Mouse (Mus musculus): ENCODE results near the gene Pspn. TPM values are rescaled to one million over a fixed set of nuclear protein-coding genes. Genes with fewer than 3 reads are reported as not detected.

Pspn gene
- polyA plus RNA-seq, 1 experiment from 2014 or later: not detected

GRCm38 (mm10) chr17:56973956-56974707, 25.7 kb downstream of the Pspn start:
- H3K4me3 ChIP-seq (ENCODE audit: low read depth, low read length): no peak overlapping the region
- no peak overlapping the region for H3K4me2 ChIP-seq (replicated peaks; ENCODE audit: low read depth)
- 65% methylated on average over 13 of the region's 14 CpGs for WGBS
- no peaks in the 10 kb centered on the region for H3K27me3 ChIP-seq (replicated peaks; ENCODE audit: control insufficient read depth, insufficient read depth, low read length)
- no peak for TF ChIP-seq CTCF (IDR thresholded peaks at IDR 0.05; ENCODE audit: low read depth)
- no peak for ATAC-seq
- H3K4me1 ChIP-seq (replicated peaks; ENCODE audit: control insufficient read depth, insufficient read depth, low read length): peaks cover 3% of the 10 kb centered on the region; the same call in 1 of the 2 replicates
- no peaks in the 10 kb centered on the region for H3K36me3 ChIP-seq (ENCODE audit: control insufficient read depth, insufficient read depth)
- H3K9me3 ChIP-seq (ENCODE audit: control insufficient read depth): no peaks in the 10 kb centered on the region
- no peak overlapping the region for H3K9ac ChIP-seq (ENCODE audit: low read depth, low read length)
- H3K27ac ChIP-seq (ENCODE audit: low read depth, low read length): no peak overlapping the region

- Histone ChIP-seq H3K4me1 (replicated peaks; ENCODE audit: control insufficient read depth, insufficient read depth, low read length) (no peaks in the 10 kb centered on the region), H3K27ac (ENCODE audit: low read depth, low read length) (no peak overlapping the region), H3K9me3 (ENCODE audit: control insufficient read depth) (no peaks in the 10 kb centered on the region), H3K27me3 (replicated peaks; ENCODE audit: control insufficient read depth, insufficient read depth, low read length) (no peaks in the 10 kb centered on the region), H3K36me3 (ENCODE audit: control insufficient read depth, insufficient read depth) (no peaks in the 10 kb centered on the region), H3K4me3 (ENCODE audit: low read depth, low read length) (no peak overlapping the region), H3K4me2 (replicated peaks; ENCODE audit: low read depth) (no peak overlapping the region), H3K9ac (ENCODE audit: low read depth, low read length) (no peak overlapping the region)
- WGBS: 76% methylated on average over 5 of the region's 5 CpGs
- no peak for ATAC-seq
- no peak for TF ChIP-seq CTCF (IDR thresholded peaks at IDR 0.05; ENCODE audit: low read depth)
Measured at GRCm38 (mm10) chr17:56970081-56970480, 29.7 kb downstream of the Pspn start.

DNA sequence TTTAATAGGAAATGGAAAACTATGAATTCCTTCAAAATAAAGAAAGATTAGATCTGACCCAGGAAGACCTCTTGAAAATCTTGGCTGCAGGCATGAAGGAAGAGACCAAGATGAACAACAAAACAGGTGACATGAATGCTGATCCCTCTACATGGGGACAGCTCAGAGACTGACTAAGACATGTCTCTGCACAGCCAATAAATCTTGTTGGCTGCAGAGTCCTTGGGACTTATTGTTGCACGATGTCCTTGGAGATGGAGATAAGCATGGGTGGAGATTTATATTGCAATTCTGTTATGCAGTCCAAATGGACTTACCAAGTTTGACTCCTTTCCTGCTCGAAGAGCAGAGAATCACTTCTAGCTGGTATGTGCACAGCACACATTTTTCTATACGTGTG, 30.5 kb downstream of the Pspn start:
- no peak overlapping the region for H3K9ac ChIP-seq (ENCODE audit: low read depth, low read length)
- no peaks in the 10 kb centered on the region for H3K9me3 ChIP-seq (ENCODE audit: control insufficient read depth)
- H3K4me3 ChIP-seq (ENCODE audit: low read depth, low read length): no peak overlapping the region
- TF ChIP-seq CTCF (IDR thresholded peaks at IDR 0.05; ENCODE audit: low read depth): no peak
- no peaks in the 10 kb centered on the region for H3K4me1 ChIP-seq (replicated peaks; ENCODE audit: control insufficient read depth, insufficient read depth, low read length)
- no peak overlapping the region for H3K4me2 ChIP-seq (replicated peaks; ENCODE audit: low read depth)
- no peaks in the 10 kb centered on the region for H3K36me3 ChIP-seq (ENCODE audit: control insufficient read depth, insufficient read depth)
- ATAC-seq: no peak
- no peaks in the 10 kb centered on the region for H3K27me3 ChIP-seq (replicated peaks; ENCODE audit: control insufficient read depth, insufficient read depth, low read length)
- H3K27ac ChIP-seq (ENCODE audit: low read depth, low read length): no peak overlapping the region
- WGBS: 24% methylated on average over 3 of the region's 3 CpGs

DNA sequence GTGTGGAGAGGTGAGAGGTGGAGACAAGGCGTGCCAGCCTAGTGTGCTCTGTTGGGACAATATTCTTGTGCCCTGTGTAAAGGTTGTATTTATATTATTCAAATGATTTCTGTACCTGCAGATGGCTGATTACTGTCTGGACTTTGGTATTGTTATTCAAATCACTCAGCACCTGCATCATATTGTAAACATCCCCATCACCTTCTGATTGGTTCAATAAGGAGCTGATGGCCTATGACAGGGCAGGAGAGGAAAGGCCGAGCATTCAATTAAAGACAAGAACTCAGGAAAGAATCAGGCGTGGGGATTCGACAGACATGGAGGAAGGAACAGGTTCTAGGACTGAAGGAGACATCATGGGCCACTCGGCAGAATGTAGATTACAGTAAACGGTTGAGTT, 36.2 kb downstream of the Pspn start:
- Histone ChIP-seq H3K27ac (ENCODE audit: low read depth, low read length) (no peak overlapping the region), H3K36me3 (ENCODE audit: control insufficient read depth, insufficient read depth) (no peaks in the 10 kb centered on the region), H3K9ac (ENCODE audit: low read depth, low read length) (no peak overlapping the region), H3K27me3 (replicated peaks; ENCODE audit: control insufficient read depth, insufficient read depth, low read length) (no peaks in the 10 kb centered on the region), H3K9me3 (ENCODE audit: control insufficient read depth) (no peaks in the 10 kb centered on the region), H3K4me1 (replicated peaks; ENCODE audit: control insufficient read depth, insufficient read depth, low read length) (no peaks in the 10 kb centered on the region), H3K4me2 (replicated peaks; ENCODE audit: low read depth) (no peak overlapping the region), H3K4me3 (ENCODE audit: low read depth, low read length) (no peak overlapping the region)
- peak; percentile 95 for ATAC-seq
- TF ChIP-seq CTCF (IDR thresholded peaks at IDR 0.05; ENCODE audit: low read depth): no peak
- WGBS: 49% methylated on average over 6 of the region's 6 CpGs

DNA sequence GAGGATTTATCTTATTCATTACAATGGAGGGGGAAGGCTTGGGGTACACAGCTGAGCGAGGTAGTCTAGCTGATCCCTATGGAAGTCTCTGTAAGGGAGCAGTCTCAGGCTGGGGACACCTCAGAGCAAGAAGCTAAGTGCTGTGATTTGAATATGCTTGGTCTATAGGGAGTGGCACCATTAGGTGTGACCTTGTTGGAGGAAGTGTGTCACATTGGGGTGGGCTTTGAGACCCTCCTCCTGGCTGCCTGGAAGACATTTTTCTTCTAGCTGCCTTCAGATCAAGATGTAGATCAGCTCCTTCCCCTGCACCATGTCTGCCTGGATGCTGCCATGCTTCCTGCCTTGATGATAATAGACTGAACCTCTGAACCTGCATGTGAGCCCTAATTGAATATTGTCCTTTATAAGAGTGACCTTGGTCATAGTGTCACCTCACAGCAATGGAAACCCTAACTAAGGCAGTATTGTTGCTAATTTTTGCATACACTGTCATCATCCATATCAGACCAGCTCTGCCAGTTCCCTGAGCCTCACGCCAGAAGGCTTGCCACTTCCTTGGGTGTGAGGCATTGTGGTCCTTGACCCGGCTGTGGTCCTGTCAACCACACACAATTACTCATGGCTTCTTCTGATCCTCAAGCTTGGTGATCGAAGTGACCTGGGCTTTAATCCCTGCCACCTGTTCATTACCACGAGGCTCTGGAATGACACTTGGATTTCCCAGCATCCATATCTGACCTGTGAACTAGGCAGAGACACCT, 37.0 kb downstream of the Pspn start:
- no peak overlapping the region for H3K4me2 ChIP-seq (replicated peaks; ENCODE audit: low read depth)
- no peak for TF ChIP-seq CTCF (IDR thresholded peaks at IDR 0.05; ENCODE audit: low read depth)
- no peak overlapping the region for H3K4me3 ChIP-seq (ENCODE audit: low read depth, low read length)
- no peaks in the 10 kb centered on the region for H3K4me1 ChIP-seq (replicated peaks; ENCODE audit: control insufficient read depth, insufficient read depth, low read length)
- no peaks in the 10 kb centered on the region for H3K9me3 ChIP-seq (ENCODE audit: control insufficient read depth)
- 0 out of 2 replicates have a peak, but pooled peaks have one; percentile 9 for ATAC-seq
- no peaks in the 10 kb centered on the region for H3K27me3 ChIP-seq (replicated peaks; ENCODE audit: control insufficient read depth, insufficient read depth, low read length)
- no peak overlapping the region for H3K9ac ChIP-seq (ENCODE audit: low read depth, low read length)
- no peak overlapping the region for H3K27ac ChIP-seq (ENCODE audit: low read depth, low read length)
- H3K36me3 ChIP-seq (ENCODE audit: control insufficient read depth, insufficient read depth): no peaks in the 10 kb centered on the region
- WGBS: 71% methylated on average over 5 of the region's 5 CpGs

DNA sequence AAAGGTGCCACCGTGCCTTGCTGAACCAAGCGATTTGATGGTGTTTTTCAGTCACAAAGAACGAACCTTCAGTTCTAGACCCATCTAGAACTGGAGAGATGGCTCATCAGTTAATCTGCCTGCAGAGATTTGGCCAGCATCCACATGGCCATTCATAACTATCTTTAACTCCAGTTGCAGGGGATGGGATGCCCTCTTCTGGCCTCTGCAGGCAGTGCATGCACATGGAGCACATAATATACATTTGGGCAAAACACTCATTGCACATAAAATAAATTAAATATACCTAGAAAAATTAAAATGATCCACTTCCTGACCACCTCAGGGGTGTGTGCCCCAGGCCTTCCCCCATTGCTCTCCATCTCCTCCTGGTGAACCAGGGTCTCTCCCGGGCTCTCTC, 37.9 kb downstream of the Pspn start:
- Histone ChIP-seq H3K27me3 (replicated peaks; ENCODE audit: control insufficient read depth, insufficient read depth, low read length) (no peaks in the 10 kb centered on the region), H3K4me3 (ENCODE audit: low read depth, low read length) (no peak overlapping the region), H3K9me3 (ENCODE audit: control insufficient read depth) (no peaks in the 10 kb centered on the region), H3K9ac (ENCODE audit: low read depth, low read length) (no peak overlapping the region), H3K27ac (ENCODE audit: low read depth, low read length) (no peak overlapping the region), H3K4me1 (replicated peaks; ENCODE audit: control insufficient read depth, insufficient read depth, low read length) (no peaks in the 10 kb centered on the region), H3K4me2 (replicated peaks; ENCODE audit: low read depth) (no peak overlapping the region), H3K36me3 (ENCODE audit: control insufficient read depth, insufficient read depth) (no peaks in the 10 kb centered on the region)
- ATAC-seq: no peak
- peak; percentile 36; the same call in 1 of the 2 replicates for TF ChIP-seq CTCF (IDR thresholded peaks at IDR 0.05; ENCODE audit: low read depth)
- WGBS: 92% methylated on average over 4 of the region's 4 CpGs
